Mouse (Mus musculus): ENCODE measurements around the gene Shisa8.

- TF ChIP-seq CTCF (IDR thresholded peaks at IDR 0.05; ENCODE audit: low read depth) (no peak), EP300 (IDR thresholded peaks at IDR 0.05; ENCODE audit: low read depth) (no peak)
Observed at GRCm38 (mm10) chr15:82243742-82244114, 31.1 kb upstream of the Shisa8 start.

All from heart, postnatal 0 days (tissue).